Mouse (Mus musculus) thymus, postnatal 25 days (tissue): ENCODE results near the gene Cfap45.
A peak's percentile ranks its signal among the peaks of the same experiment; 100 is the strongest.

ENCODE experiments used
- DNase-seq: peaks from one replicate; pipeline ENCODE4 v3.0.0; 2022

Gene Cfap45

DNA sequence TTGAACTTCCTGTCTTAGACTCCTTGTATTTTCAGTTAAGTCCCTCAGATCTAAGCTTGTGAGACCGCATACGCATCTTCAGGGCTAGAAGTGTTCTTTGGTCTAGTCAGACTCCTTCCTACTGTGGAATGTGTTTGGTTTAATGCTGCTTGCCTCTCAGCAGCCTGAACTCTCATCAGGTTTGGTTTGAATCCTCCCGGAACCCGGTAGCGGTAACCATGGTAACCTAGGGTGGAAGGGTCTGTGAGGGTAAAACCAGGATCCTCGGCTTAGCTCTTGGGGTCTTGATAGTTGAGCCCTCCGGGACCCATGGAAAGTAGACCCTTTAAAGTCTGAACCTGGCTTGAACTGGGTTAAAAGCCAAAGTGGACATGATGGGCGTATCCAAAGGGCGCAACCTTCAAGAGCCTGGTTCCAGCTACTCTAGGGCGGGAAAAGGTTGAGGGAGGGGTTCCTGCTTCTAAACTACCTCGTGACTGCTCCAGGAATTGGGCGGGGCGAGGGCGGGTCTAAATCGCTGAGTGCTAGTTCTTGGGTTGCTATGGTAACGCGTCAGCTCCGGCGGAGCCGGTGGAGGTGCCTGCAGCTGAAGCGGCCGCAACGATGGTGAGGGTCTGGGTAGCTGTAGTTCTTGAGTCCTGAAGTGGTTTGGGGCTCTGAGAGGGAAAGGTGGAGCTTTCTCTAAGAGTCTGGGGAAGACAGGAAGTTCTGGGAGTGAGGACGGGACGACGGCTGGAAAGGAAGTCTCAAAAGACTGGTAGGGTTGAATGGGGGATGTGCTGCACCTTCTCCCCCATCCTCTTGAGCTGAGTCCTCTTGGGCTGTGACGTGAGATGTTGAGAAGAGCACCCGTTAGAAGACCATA, at the start of gene Cfap45:
Gene Cfap45 (plus strand): TSS at position 226 of the 865 bp plus-strand sequence.
- DNase-seq = peak; percentile 85

DNA sequence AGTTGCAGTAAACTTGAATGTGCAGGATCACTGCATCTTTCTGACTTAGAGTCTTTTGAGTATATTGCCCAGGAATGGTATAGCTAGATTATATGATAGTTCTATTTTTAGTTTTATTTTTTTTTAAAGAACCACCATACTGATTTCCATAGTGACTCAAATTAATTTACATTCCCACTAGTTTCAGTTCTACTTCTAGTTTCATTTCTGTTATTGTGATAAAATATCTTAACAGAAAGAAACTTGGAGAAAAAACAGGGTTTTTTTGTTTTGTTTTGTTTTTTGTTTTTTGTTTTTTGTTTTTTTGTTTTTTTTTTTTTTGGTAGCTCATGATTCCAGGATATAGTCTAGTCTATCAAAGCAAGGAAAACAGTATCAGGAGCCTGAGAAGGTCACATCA, 47.7 kb upstream of the Cfap45 start:
- no peak for DNase-seq

DNA sequence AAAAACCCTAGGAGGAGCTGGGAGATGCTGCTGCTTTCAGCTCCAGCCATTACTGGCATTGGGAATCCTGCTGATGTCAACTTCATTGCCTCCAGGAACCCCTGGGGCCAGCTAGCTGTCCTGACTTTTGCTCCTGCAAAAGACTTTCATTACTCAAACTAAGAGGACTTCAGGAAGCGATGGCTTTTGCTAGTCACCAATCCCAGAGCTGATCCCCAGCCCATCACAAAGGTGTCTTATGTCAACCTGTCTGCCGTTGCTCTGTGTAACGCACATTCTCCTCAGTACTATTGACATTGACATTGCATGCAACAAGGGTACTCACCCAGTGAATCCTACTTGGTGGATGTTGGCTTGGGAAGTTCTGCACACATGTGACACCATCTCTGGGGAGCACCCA, 46.4 kb upstream of the Cfap45 start:
- DNase-seq = no peak

DNA sequence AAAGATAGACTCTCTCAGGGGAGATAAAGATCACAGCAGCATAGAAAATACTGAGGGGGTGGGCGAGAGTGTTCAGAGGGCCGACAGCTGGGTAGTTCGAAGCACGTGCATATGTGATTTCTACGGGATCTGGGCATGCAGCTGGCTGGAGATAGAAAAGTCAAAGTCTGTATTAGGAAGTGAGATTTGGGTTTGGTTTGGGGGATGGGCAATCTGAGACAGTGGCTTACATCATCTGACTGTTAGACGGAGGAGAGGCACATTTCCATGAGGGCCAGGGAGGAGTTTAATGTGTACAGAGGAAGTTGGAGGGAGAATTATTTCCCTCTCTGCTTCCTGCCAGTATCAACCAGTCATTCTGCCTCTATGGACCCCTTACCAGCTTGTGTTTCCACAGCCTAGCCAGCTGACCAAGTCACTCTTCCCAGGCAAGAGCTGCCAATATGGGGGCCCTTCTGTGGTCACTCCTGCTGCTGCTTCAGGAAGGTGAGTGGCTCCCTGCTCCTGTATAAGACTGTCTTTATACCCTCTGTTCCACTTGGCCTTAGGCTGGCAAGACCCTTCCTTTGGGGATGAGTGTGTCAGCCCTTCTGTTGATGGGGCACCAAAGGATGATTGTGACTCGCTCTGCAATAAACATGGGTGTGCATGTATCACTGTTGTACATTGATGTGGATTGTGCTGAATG, 45.4 kb upstream of the Cfap45 start, which contains the start of gene Slamf9:
Gene Slamf9 (plus strand): TSS at position 305 of the 688 bp plus-strand sequence.
- DNase-seq = no peak

DNA sequence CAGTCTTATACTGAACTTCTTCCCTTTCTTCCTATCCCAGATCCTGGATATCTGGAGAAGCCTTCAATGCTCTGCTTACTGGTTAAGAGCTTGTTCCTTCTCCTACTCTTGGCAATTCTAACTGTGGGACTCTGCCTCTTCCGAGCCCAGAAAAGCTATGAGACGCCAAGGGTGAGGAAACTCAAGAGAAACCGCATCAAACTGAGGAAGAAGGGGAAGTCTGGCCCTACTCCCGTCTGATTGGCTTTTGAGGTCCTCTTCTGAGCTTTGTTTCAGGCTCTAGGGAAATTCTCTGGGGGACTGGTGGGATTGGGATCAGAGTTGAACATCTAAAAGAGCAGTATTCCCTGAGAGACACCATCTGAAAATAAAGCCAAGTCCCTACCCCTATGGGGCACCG, 42.6 kb upstream of the Cfap45 start:
- DNase-seq = no peak

DNA sequence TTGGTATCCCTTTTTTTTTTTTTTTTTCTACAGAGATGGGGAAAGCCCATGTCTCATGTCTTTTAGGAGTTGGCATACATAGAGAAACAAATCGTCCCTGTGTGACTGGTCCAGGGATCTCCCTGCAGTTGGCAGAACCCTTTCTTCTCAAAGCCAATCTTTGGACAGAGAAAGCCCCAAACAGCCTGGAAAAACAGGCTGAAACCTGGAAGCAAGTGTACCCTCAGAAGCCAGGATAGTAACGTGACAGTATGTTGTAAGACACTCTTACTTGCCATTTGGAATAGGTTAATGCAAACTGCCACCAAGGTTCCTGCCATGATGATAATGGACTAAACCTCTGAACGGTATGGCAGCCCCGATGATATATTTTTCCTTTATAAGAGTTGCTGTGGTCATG, 40.2 kb upstream of the Cfap45 start:
- no peak for DNase-seq

DNA sequence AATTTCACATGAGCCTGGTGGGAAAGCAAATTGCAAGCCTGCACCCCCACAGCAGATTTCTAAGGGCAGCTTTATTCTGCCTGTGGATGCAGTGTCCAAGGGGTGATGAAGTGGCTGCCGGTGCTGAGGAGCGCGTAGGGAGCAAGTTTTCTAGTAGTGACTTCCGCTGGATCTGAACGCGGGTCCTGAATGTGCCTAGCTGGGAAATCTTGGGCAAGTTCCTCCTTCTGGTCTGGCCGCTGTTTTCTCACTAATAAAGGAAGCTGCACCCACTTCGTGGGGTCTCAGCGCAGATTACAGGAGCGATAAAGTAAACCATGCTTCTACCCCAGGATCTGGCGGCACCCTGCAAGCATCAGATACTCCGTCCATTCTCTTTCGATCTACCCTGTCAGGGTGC, 39.5 kb upstream of the Cfap45 start:
- DNase-seq = no peak

DNA sequence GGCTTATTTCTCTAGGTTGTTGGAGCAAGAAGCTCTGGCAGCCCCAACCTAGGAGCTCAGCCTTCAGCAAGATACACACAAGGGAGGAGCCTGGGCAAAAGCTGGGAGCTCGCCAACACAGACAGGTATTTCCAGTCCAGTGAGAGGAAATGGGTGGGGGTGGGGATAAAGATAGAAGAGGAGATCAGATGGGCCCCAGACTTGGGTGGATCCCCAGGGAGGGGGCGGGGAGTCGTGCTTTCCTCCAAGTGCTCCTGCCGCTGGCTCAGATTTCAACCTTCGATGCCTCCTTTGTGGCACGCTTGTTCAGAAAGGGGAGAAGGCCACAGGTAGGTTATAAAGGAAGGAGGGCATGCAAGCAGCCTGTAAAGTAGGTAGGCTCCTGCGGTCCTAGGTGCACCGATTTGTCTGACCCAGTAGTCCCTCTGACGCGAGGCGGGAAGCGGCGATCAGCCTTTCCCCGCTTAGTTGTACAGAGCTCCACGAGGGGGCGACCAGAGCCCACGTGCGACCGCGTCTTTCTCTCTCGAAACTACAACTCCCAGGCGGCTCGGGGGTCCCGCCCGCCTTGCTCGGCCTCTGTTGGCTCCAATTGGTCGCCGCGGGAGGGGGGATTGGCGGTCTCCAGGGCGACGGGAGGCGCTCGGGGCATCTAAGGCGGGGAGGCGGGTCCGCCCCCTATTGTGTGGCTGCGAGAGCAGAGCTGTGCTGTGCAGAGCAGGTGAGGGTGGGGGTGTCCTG, 38.9 kb upstream of the Cfap45 start, which contains the start of gene Igsf9:
Gene Igsf9 (plus strand): TSS at position 249 of the 741 bp plus-strand sequence.
- peak; percentile 96 for DNase-seq

DNA sequence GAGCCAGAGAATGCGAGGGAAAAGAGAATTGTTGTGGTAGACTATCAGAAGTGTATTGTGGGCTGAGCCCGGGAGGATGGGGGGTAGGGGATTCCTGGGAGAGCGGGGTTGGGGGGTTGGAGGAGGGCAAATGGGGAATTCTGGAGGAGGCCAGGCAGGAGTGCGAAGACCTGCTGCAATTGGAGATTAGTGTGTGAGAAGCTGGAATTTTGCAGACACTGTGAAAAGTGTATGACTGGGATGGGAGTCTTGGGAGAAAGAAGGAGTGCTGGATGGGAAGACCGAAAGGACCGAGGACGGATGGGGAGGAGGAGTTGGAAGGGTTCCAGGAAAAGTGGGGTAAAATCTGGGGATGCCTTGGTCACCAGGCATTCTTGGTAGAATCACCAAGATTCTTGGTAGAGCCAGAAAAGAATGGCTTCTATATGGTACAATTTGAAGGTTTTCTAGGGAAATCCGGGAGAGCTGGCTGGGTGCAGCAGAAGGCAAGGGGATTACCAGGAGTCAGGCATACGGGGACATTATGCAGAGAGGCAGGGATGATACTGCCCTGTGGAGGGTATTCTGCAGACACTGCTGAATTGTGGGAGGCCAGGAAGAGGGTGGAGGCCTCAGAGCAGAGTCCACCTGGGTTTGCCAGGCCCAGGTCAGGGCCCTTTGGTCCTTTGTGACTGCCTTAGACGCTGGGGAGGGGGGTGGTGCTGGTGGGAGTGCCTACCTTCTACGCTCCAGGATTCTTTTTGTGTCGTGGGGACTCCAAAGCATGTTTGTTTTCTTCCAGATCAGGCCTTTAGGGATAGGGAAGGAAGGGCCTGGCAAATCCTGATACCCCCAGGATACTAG, 37.9 kb upstream of the Cfap45 start:
- no peak for DNase-seq

DNA sequence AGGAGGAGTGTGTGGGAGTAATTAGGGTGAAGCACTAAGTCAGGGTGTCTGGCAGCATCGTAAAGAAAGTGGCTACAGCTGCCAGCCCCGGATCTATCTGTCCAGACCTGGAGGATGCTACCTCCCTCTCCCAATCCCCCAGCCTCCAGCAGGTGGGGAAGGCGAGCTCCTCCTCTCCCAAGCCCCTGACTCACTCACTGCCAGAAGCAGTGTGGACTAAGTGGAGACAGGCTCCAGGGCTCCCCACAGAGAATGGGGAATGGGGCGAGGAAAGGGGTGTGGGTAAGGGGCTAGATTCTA, 37.3 kb upstream of the Cfap45 start:
- DNase-seq = no peak

DNA sequence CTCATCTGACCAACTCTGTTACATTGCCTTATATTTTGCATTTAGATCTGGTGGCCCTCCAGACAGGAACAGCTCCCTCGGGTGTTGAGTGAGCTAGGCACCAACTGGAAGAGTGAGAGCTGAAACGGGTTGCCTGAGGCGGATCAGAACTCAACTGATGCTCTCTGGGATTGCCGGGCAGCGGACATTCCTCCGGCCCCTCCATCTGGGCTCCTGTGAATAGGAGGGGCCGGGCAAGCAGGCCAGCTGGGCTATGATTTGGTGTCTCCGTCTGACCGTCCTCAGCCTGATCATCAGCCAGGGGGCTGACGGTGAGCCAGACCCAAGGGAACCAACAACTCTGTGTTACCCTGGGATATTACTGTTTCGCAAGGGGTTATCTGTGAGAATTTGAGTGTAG, 36.4 kb upstream of the Cfap45 start:
- DNase-seq = no peak

DNA sequence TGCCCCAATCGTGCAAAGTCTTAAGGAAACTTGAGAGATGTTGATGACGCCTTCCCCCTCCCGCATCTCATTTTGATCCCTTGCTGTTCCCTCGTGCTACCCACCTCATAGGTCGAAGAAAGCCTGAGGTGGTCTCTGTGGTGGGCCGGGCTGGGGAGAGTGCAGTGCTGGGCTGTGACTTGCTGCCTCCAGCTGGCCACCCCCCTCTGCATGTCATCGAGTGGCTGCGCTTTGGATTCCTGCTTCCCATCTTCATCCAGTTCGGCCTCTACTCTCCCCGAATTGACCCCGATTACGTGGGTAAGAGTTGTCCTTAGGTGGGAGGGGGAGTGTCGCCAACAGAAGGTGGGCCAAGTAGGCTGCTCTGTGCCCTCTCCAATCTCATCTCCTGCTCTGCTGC, 35.9 kb upstream of the Cfap45 start:
- no peak for DNase-seq

DNA sequence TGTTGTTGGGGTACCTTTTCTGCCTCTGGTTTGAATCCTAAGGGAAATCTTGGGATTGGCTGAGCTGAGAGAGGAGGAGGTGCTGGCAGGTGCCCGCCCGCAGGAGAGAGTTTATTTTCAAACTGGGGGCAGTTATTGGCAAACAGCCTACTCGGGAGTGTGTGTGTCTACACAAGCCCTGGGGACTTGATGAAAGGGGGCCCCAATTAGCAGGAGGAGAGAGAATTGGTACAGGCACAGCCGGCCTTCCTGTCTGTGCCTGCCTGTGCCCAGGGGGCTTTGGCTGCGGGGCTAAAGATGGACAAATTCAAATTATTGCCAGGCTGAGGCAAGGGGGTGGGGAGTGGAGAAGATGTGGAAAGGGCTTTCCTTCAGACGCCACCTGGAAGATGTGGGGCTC, 34.8 kb upstream of the Cfap45 start:
- no peak for DNase-seq

DNA sequence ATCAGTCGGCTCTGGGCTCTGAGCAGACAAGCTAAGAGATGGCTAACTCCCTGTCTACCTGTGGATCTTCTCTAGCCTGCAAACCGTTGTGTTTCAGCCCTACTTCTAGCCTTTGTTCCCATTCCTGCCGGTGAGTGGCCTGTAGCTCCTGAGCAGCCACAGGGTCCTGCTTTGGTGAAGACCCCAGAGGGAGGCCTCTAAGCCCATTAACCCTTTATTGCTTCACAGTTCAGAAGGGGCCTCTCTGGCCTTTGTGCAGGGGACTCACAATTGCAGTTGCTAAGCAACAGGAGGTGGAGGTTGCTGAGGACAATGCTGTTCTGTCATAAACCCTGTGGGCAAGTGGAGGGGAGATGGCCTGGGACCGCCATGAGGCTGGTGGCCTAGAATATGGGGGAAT, 34.4 kb upstream of the Cfap45 start:
- DNase-seq = no peak

DNA sequence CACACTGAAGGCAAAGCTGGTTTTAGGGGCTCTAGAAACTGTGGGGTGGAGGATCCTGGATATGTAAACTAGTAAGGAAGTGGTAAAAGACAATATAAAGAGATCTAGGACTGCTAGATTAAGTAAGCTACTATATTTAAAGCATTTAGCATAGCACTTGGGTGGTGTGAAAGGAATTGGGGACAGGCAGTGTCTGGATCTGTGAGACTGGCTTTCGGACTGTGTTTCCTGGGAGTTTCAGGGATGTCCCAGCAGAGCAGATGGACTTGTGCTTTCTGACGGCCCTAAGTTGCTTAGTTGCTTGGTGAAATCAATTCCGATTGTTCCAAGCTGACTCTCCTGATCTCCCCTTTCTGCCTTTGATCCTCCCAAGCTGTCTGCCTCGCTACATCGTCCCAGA, 34.0 kb upstream of the Cfap45 start:
- no peak for DNase-seq

DNA sequence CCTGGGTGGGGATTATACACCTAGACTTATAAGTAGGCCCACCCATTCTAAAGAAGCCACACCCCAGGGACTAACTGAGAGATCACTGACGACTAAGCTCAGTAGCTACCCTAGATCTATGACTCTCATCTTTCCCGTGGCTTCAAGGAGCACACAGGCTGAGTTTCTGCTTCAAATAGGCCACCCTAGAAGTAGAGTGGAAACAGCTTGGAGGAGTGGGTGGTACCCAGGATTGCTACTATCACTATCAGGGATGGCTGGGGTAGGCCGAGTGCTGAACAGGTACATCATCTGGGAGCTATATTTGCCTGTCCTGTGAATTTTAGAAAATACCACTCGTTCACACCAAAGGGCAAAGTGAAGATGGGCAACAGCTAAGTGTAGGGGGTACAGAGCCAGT, 32.7 kb upstream of the Cfap45 start:
- no peak for DNase-seq

DNA sequence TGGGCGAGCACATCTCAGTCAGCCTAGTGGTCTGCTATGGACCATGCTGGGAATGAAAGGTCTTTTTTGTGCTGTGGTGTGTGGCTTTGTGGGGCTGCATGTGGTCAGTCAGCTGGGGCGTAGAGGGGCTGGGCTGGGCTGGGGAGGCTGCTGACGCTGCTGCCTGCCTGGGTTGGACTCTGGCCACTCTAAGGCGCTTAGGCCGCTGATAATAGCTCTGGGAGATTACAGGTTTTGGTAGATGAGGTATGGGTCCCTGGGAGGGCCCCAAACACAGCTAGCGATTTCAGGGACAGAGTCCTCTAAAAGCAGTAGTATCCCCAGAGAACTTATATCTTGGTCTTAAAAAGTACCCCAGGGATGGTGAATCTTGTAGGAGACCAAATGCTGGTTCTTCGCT, 31.8 kb upstream of the Cfap45 start:
- no peak for DNase-seq

DNA sequence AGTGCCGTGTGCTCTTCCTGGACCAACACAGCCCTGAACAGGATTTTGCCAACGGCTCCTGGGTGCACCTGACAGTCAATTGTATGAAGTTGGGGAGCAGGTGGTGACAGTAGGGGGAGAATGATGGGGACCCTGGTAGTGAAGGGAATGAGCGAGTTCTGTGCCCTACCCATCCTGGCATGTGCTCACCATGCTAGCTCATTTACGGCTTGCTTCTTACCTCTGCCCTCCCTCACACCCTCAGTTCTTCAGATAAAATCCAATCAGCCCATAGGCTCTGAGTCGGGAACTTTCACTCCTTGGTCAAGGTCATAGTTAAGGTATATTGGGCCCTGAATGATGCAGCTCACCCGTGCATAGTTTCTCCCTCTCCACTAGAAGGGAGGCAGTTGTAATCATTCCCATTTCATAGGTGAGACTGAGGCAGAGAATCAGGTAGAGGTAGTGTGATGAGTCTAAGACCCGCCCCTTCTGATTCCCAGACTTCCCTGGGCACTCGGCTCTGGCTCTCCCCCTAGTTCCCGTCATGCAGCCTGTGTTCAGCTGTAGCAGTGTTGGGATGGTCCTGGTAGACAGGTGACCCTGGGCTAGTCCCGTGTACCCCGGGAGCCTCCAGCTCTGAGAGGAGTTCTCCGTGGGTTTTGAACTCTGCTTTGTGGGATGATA, 30.9 kb upstream of the Cfap45 start:
- DNase-seq = no peak

DNA sequence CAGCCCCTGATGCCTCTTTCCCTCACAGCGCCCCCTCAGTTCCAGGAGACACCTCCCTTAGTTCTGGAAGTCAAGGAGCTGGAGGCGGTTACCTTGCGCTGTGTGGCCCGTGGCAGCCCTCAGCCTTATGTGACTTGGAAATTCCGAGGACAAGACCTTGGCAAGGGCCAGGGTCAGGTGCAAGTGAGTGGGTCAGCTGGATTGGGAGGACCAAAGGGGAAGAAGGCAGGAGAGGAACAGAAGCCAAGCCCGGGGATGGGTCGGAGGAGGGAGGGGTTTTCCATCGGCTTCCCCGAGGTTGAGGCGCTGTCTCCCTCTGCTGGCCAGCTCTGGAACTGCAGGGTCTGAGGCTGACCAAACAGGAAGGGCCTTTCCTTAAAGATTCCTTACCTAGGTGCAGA, 30.3 kb upstream of the Cfap45 start:
- peak; percentile 82 for DNase-seq

DNA sequence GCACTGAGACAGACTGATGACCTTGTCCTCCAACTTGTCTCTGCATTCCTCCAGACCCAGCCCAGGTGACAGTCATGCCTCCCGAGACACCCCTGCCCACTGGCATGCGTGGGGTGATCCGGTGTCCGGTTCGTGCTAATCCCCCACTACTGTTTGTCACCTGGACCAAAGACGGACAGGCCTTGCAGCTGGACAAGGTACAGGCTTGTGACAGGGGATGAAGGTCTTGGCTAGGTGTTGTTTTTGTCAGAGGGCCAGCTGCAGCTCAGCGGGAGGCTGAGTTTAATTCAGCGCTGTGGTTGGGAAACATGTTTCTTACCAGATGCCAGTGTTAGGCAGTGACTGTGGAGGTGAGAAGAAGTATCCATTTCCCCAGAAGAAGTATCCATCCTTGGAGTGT, 28.6 kb upstream of the Cfap45 start:
- DNase-seq = no peak

DNA sequence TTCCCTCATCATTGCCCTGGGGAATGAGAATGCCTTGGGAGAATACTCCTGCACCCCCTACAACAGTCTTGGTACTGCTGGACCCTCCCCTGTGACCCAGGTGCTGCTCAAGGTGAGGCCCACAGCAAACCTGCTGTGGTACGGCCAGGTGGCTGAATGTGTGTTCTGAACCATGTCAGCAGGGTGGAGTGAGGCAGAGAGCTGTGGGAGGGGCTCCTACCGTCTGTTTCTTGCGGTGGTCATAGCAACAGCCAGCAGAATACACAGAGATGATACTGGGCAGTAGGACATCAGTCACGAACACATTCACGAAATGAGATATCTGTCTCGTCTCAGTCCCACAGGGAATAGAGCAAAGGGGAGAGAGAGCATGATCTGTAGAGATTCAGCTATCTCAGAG, 27.1 kb upstream of the Cfap45 start:
- DNase-seq = no peak

DNA sequence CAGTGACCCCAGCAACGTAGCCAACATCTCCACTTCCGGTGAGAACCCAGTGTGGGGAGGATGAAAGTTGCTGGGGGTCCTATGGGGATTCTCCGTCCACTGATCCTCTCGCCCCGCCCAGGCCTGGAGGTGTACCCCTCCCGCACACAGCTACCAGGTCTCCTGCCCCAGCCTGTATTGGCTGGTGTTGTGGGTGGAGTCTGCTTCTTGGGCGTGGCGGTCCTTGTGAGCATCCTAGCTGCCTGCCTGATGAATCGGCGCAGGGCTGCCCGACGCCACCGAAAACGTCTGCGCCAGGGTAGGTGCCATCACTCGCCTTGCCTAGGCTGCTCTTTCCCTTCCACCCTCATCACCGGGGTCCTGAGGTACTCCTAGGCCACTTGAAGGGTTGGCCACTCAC, 24.6 kb upstream of the Cfap45 start:
- DNase-seq = no peak
